Mouse (Mus musculus): Measurements from ENCODE around the gene Wipi2. TPM values are rescaled to one million over a fixed set of nuclear protein-coding genes. Genes with fewer than 3 reads are reported as not detected.

Wipi2 gene
- total and polyA plus RNA-seq, 2 experiments from 2014 or later: 19.6 to 37.2 TPM

- ATAC-seq (ENCODE audit: insufficient read depth, low read depth): no peak
- H3K9me3 ChIP-seq (replicated peaks; ENCODE audit: control insufficient read depth, low read length): no peaks in the 10 kb centered on the region
- H3K4me2 ChIP-seq (ENCODE audit: low read depth, low read length): no peak overlapping the region
- H3K36me3 ChIP-seq (replicated peaks; ENCODE audit: control insufficient read depth, insufficient read depth, low read length): no peaks in the 10 kb centered on the region
- no peak for TF ChIP-seq EP300 (IDR thresholded peaks at IDR 0.05; ENCODE audit: low read depth)
- TF ChIP-seq CTCF (IDR thresholded peaks at IDR 0.05; ENCODE audit: low read depth): no peak
- H3K4me3 ChIP-seq (ENCODE audit: low read depth, low read length): no peak overlapping the region
- no peak overlapping the region for H3K27ac ChIP-seq (ENCODE audit: low read depth)
- 66% methylated on average over 3 of the region's 3 CpGs for WGBS
- no peaks in the 10 kb centered on the region for H3K4me1 ChIP-seq (ENCODE audit: control insufficient read depth, insufficient read depth)
- no peak for DNase-seq (ENCODE audit: low spot score)
- no peak overlapping the region for H3K9ac ChIP-seq (replicated peaks; ENCODE audit: low read depth, low read length)
- H3K27me3 ChIP-seq (ENCODE audit: control insufficient read depth, insufficient read depth, low read length): 0 out of 2 replicates have a peak, but pooled peaks cover 5% of the 10 kb centered on the region
Observed at GRCm38 (mm10) chr5:142690343-142690742, 62.8 kb downstream of the Wipi2 start.

GRCm38 (mm10) chr5:142692248-142692647, 64.8 kb downstream of the Wipi2 start, which contains the start of gene Slc29a4:
Gene Slc29a4, plus strand, starts transcription at chr5:142692512.
- Histone ChIP-seq H3K27ac (ENCODE audit: low read depth) (no peak within 1 kb of the TSS), H3K4me1 (ENCODE audit: control insufficient read depth, insufficient read depth) (no peaks in the 10 kb centered on the region), H3K4me3 (ENCODE audit: low read depth, low read length) (no peak within 1 kb of the TSS), H3K4me2 (ENCODE audit: low read depth, low read length) (no peak within 1 kb of the TSS), H3K36me3 (replicated peaks; ENCODE audit: control insufficient read depth, insufficient read depth, low read length) (no peaks in the 10 kb centered on the region), H3K9me3 (replicated peaks; ENCODE audit: control insufficient read depth, low read length) (no peaks in the 10 kb centered on the region), H3K9ac (replicated peaks; ENCODE audit: low read depth, low read length) (no peak within 1 kb of the TSS), H3K27me3 (ENCODE audit: control insufficient read depth, insufficient read depth, low read length) (0 out of 2 replicates have a peak, but pooled peaks cover 17% of the 10 kb centered on the region)
- DNase-seq (ENCODE audit: low spot score) (no peak), ATAC-seq (ENCODE audit: insufficient read depth, low read depth) (0 out of 2 replicates have a peak, but pooled peaks have one; percentile 27)
- 54% methylated on average over 14 of the region's 14 CpGs for whole genome bisulfite sequencing
- TF ChIP-seq EP300 (IDR thresholded peaks at IDR 0.05; ENCODE audit: low read depth) (no peak), CTCF (IDR thresholded peaks at IDR 0.05; ENCODE audit: low read depth) (no peak)

GRCm38 (mm10) chr5:142692971-142693737, 65.7 kb downstream of the Wipi2 start:
- Histone ChIP-seq H3K4me1 (ENCODE audit: control insufficient read depth, insufficient read depth) (no peaks in the 10 kb centered on the region), H3K36me3 (replicated peaks; ENCODE audit: control insufficient read depth, insufficient read depth, low read length) (no peaks in the 10 kb centered on the region), H3K27me3 (ENCODE audit: control insufficient read depth, insufficient read depth, low read length) (0 out of 2 replicates have a peak, but pooled peaks cover 17% of the 10 kb centered on the region), H3K9me3 (replicated peaks; ENCODE audit: control insufficient read depth, low read length) (no peaks in the 10 kb centered on the region), H3K9ac (replicated peaks; ENCODE audit: low read depth, low read length) (no peak overlapping the region), H3K4me2 (ENCODE audit: low read depth, low read length) (no peak overlapping the region), H3K4me3 (ENCODE audit: low read depth, low read length) (no peak overlapping the region), H3K27ac (ENCODE audit: low read depth) (no peak overlapping the region)
- DNase-seq (ENCODE audit: low spot score): no peak
- WGBS: 57% methylated on average over 12 of the region's 12 CpGs
- no peak for TF ChIP-seq CTCF (IDR thresholded peaks at IDR 0.05; ENCODE audit: low read depth)
- TF ChIP-seq EP300 (IDR thresholded peaks at IDR 0.05; ENCODE audit: low read depth): no peak
- ATAC-seq (ENCODE audit: insufficient read depth, low read depth): no peak

GRCm38 (mm10) chr5:142693738-142694430, 66.4 kb downstream of the Wipi2 start:
- no peak for TF ChIP-seq CTCF (IDR thresholded peaks at IDR 0.05; ENCODE audit: low read depth)
- TF ChIP-seq EP300 (IDR thresholded peaks at IDR 0.05; ENCODE audit: low read depth): no peak
- Histone ChIP-seq H3K4me3 (ENCODE audit: low read depth, low read length) (no peak overlapping the region), H3K27me3 (ENCODE audit: control insufficient read depth, insufficient read depth, low read length) (0 out of 2 replicates have a peak, but pooled peaks cover 17% of the 10 kb centered on the region), H3K9ac (replicated peaks; ENCODE audit: low read depth, low read length) (no peak overlapping the region), H3K27ac (ENCODE audit: low read depth) (no peak overlapping the region), H3K4me1 (ENCODE audit: control insufficient read depth, insufficient read depth) (no peaks in the 10 kb centered on the region), H3K9me3 (replicated peaks; ENCODE audit: control insufficient read depth, low read length) (no peaks in the 10 kb centered on the region), H3K4me2 (ENCODE audit: low read depth, low read length) (no peak overlapping the region), H3K36me3 (replicated peaks; ENCODE audit: control insufficient read depth, insufficient read depth, low read length) (no peaks in the 10 kb centered on the region)
- 36% methylated on average over 8 of the region's 8 CpGs for WGBS
- ATAC-seq (ENCODE audit: insufficient read depth, low read depth) (no peak), DNase-seq (ENCODE audit: low spot score) (no peak)

- Histone ChIP-seq H3K4me1 (ENCODE audit: control insufficient read depth, insufficient read depth) (no peaks in the 10 kb centered on the region), H3K27ac (ENCODE audit: low read depth) (no peak overlapping the region), H3K9ac (replicated peaks; ENCODE audit: low read depth, low read length) (no peak overlapping the region), H3K9me3 (replicated peaks; ENCODE audit: control insufficient read depth, low read length) (no peaks in the 10 kb centered on the region), H3K36me3 (replicated peaks; ENCODE audit: control insufficient read depth, insufficient read depth, low read length) (no peaks in the 10 kb centered on the region), H3K27me3 (ENCODE audit: control insufficient read depth, insufficient read depth, low read length) (0 out of 2 replicates have a peak, but pooled peaks cover 19% of the 10 kb centered on the region), H3K4me3 (ENCODE audit: low read depth, low read length) (no peak overlapping the region), H3K4me2 (ENCODE audit: low read depth, low read length) (no peak overlapping the region)
- DNase-seq (ENCODE audit: low spot score) (no peak), ATAC-seq (ENCODE audit: insufficient read depth, low read depth) (no peak)
- TF ChIP-seq CTCF (IDR thresholded peaks at IDR 0.05; ENCODE audit: low read depth) (no peak), EP300 (IDR thresholded peaks at IDR 0.05; ENCODE audit: low read depth) (no peak)
- WGBS: 9% methylated on average over 12 of the region's 12 CpGs
Observed at GRCm38 (mm10) chr5:142694627-142695340, 67.3 kb downstream of the Wipi2 start.
